In genomic region chr16:7446791-7447290, GRCm38 (mm10) we compare ENCODE assay signal across 13 mouse cellular contexts.
DNase-seq lines count a peak whose midpoint lies in the region; TF ChIP-seq lines count a peak whose summit lies in the region.
"Had no signal": no experiment of that assay in that cellular context is flagged by ENCODE, and none has a peak within 500 bp of the region (broad histone marks: within the 10 kb centered on the region; RNA-seq: fewer than 3 reads in every experiment).

No protein-coding gene starts in this region.

- intact Hi-C loops in heart, postnatal 36 days (cut with DNase I): no loop called here

- H3K4me3 ChIP-seq in embryonic fibroblast, embryonic 13.5 days (ENCODE audit: insufficient read depth, low read length): no peak overlapping the region
- H3K4me3 ChIP-seq: left cerebral cortex, adult 2 months; liver, embryonic 13.5 days had no signal

- TF ChIP-seq POLR2A in embryonic fibroblast, embryonic 13.5 days (IDR thresholded peaks at IDR 0.05; ENCODE audit: low read depth, low read length): no peak

- no peak for TF ChIP-seq CTCF in embryonic fibroblast, embryonic 13.5 days (IDR thresholded peaks at IDR 0.05; ENCODE audit: borderline replicate concordance, insufficient read depth, low read length)

- H3K27ac ChIP-seq in embryonic fibroblast, embryonic 13.5 days (ENCODE audit: insufficient read depth, low read length): peak overlapping the region; percentile 82
- H3K27ac ChIP-seq: left cerebral cortex, adult 2 months; liver, embryonic 13.5 days had no signal

- H3K4me1 ChIP-seq in embryonic fibroblast, embryonic 13.5 days (ENCODE audit: control insufficient read depth, insufficient read depth, low read length): peaks cover 16% of the 10 kb centered on the region
- H3K4me1 ChIP-seq: liver, embryonic 13.5 days had no signal

- DNase-seq in adrenal gland, adult (ENCODE audit: inconsistent age in 2 of 2, low spot score in 1 of 2): peak; percentile 7 to 28
- DNase-seq in adrenal gland, postnatal 14 days: no peak
- DNase-seq in heart, adult 8-10 months (ENCODE audit: low spot score): peak; percentile 16
- DNase-seq in heart, postnatal 36 days: no peak
- peak; percentile 6 for DNase-seq in kidney, postnatal 14 days
- no peak for DNase-seq in kidney, postnatal 4 days
- DNase-seq in cerebellum, adult 11 months: no peak
- DNase-seq: adrenal gland, adult 8-10 months; cerebellum, adult 9-11 months; liver, embryonic 13.5 days; right cerebral cortex, adult 18-20 months had no signal

Comparison
In these comparisons a context has a peak if more than half of its experiments do, and no peak if none do; other contexts are left out.
1. DNase-seq: peak in adrenal gland, adult (2 of 2), heart, adult 8-10 months (single experiment) and kidney, postnatal 14 days (single experiment); none in adrenal gland, postnatal 14 days (single experiment), heart, postnatal 36 days (0 of 2), kidney, postnatal 4 days (0 of 2) and cerebellum, adult 11 months (single experiment).